Mouse (Mus musculus) adrenal gland (tissue): Measurements from ENCODE around the gene Shld2.

Source experiments
- intact Hi-C: fragments of 180-260 bp; cut with DNase I; formaldehyde crosslinking; loops from one replicate; pipeline ENCODE4 v1.15.1; 2025

The Shld2 gene

DNA sequence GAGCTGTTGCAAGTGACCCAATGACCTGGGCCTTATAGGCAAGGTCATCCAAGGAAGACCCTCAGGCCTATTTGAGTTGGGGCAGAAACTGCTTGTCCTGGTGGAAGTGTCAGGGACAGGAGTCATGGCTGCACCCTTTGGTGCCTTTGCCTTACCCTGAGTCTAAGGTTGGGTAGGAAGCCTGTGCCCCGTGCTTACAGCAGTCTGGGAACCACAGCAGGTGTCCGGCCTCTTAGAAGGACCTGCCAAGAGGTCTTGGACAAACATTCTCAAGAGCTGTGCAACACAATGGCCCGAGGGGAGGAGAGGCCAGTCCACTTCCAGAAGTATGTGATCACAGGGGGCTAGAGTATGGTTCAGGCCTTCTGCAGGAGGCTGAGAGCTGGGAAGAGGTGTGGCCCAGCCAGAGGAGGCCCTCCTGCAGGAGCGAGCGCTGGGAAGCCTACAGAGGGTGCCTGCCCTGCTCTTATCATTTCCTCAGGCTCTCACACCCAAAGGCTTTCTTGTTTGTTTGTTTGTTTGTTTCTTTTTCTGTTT lies 86.9 kb downstream of the Shld2 start:
- intact Hi-C loops = no loop called here

DNA sequence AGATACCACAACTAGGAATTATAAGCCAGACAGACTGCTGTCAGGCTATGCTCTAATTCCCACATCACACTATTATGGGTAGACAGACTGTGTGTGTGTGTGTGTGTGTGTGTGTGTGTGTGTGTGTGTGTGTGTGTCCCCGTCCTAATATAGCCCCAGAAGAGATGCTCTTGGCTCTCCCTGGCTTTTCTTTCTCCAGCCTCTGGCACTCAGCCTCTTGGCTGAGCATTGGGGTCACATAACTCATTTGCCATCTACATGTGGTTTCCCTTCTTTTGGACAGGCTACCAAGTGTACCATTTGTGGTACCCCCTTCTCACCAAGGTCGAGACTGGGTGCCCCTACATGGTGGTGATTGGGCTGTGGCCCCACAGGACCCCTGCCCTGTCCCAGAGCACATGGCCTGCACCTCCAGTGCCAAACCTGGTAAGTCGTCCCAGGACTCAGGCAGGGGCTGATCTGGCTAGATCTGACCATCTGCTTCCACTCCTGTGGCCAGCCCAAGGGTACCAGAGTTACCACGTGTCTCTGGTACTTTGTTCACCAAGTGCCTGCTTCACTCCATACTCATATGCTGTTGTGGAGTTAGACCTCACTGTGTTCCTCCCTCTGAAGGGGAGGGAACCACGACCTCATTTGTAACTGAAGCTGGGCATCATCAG lies 88.7 kb downstream of the Shld2 start:
- intact Hi-C loops = no loop called here

DNA sequence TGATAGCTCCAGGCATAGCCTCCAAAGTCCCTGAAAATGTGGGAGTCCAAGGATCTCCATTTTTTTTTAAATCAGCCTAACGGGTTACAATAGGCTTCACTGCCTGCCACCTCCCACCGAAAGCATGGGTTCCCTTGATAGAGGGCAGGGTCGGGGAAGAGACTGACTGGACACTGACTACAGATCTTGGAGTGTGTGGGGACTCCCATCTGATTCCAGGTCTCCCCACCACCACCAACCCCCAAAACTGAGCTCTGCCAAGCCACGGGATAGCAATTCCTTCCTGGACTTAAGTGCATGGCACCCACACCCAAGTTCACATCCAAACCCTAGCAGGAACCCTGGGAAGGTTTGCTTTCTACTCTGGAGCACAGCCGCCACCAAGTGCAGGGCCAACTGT lies 89.9 kb downstream of the Shld2 start:
- intact Hi-C loops = no loop called here

DNA sequence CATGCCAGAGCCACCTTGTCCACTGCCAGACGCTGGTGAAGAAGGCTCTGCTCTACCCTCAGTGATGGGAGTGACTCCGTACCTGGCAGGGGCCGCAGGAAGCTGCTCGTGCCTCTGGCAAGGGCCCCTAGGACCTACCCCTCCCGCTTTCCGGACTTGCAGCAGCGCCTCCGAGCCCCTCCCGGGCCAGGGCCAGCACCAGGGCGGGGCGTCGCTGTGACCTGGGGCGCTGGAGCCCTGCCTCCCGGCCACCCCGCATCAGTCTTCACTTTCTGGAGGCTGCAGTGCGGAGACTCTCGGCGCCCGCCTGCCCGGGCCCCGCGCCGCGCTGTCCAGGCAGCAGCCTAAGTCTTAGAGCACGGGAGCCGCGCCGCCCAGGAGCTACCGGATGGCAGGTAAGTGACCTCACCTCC lies 90.5 kb downstream of the Shld2 start:
- intact Hi-C loops = no loop called here

DNA sequence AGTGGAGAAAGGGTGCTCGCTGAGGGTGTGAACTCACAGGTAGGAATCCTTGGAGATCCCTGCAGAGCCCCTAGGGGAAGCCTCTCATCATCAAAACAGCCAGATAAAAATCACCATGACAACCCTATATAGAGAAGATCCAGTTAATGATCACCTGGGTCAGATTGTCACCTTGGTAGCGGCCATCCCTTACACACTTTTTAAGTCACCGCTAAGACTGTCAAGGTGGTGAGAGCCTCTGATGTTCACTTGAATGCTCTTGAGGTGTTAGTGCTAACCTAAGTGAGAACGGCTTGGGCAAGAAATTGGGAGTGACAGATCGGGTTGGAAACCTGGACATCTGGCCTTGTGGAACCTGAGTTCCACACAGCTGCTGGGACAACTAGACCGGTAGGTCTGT lies 91.0 kb downstream of the Shld2 start, which contains the start of gene Syt15:
Syt15 (plus strand) TSS at position 301 of the 400 bp plus-strand sequence.
- intact Hi-C loops = no loop called here

DNA sequence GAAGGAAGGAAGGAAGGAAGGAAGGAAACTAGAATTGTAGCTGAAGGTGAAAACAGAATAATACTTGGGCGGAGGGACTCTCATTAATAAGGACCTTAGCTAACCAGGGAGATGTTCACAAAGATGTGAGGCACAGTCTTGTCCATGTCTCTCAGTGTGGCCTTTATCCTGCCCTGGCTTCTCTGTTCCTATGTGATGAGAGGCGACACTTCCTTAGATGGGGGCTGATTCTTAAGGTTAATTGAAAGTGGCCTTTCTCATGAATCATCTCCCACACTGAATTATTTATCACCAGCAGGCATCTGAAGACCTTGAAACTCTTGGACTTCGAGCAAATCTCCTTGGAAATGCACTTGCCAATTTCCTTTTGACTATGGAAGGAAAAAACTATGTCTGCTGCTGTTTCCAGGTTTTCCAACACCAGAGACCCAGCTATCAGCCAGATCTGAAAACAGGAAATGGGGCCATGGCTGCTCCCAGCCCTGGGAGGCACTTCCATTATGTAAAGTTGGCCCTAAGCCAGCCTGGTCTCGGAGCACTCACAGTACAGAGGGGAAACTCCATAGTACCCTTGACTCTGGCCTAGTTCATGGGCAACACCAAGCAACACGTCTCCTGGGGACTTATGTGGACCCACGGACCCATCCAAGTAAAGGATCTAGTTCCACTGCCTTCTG lies 94.7 kb downstream of the Shld2 start:
- intact Hi-C loops = no loop called here

DNA sequence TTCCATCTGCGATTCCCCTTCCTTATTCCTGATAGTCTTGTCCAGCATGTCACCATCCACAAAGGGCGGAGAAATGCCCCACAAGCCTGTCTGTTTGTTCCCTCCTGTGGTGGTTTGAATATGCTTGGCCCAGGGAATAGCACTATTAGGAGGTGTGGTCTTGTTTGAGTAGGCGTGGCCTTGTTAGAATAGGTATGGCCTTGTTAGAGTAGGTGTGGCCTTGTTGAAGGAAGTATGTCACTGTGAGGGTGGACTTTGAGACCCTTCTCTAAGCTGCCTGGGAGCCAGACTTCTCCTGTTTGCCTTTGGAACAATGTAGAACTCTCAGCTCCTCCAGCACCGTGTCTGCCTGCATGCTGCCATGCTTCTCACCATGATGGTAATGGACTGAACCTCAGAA lies 100.4 kb downstream of the Shld2 start:
- intact Hi-C loops = no loop called here

DNA sequence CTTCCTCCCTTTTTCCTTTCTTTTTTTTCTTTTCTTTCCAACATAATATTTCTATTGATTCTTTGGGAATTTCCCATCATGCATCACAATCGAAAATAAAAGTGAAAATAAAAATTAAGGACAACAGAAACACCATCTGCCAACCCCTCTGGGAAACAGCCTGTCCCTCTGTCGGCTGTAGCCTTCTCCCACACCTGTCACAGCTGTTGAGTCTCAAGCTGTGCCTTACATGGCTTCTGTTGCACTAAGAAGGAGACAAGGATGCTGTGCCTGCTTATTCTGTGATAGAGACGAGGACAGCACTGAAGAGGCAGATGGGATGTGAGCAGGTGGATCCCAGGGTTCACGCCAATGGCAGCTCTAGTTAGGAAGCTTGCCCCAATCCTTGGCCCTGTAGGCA lies 101.2 kb downstream of the Shld2 start:
- intact Hi-C loops = no loop called here

DNA sequence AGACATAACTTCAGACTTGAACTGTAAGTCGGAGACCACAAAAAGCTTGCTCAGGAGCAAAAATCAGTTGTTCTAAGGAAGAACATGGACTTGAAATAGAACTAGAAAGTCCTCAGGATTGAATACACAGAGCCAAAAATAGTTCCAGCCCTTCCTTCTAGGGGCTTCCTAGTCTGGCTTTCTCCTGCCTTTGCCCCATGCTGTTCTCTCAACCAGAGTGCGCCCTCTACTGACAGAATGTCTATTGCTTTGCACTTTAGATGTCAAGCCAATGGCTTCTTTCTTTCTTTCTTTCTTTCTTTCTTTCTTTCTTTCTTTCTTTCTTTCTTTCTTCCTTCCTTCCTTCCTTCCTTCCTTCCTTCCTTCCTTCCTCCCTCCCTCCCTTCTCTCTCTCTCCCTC lies 101.6 kb downstream of the Shld2 start:
- intact Hi-C loops = no loop called here

DNA sequence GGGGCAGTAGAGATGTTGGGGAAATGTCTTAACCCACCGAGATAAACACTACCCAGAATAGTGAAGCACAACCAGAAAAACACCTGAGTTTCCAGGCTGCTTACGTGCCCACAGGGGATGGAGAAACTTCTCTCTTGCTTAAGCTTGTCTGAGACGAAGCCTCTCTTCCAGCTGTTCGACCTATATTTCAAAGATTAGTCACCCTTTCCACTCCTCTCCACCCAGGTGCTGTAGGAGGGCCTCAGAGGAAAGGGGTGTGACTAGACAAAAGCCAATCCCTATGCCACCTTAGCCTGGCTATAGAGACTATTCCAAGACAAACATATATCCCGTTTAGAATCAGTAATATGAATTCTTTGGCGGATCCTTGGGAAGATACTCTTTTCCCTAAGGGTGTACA lies 102.3 kb downstream of the Shld2 start:
- intact Hi-C loops = no loop called here

DNA sequence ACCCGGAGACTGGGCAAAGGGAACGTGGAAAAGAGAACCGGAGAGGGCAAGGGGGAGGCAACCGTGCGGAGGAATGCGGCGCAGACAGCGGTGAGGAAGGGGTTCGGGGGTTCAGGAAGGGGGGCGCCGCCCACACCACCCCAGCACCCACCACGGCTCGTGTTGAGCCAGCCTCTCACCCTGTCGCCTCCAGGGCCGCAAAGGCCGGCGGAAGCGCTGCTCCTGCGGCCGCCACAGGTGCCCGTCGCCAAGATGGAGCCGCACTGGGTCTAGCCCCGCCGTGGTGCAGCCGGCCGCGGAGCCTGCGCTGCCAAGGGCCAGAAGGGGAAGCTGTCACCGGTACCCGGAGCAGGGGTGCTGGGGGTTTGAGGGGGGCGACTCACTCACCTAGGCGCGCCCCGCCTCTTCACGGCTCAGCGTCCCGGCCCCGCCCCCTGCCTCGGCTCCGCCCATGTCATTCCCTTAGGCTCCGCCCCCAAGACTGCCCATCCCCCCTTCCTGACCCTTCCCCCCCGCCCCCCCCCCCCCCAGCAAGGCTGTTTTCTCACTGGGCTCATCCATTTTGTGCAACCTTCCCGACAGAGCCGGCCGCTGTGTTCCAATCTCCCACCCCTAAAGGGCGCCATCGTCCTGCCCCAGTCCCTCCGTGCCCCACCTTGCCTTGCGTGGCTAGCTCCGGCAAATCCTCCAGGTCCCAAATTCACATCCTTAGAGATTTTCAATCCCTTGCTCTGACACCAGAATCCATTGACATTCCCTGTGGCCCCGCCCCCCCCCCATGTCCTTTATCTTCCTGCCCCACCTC lies 108.9 kb downstream of the Shld2 start, which contains the start of gene Gprin2:
Gprin2 (minus strand) TSS at position 423 of the 805 bp plus-strand sequence.
- intact Hi-C loops = no loop called here

DNA sequence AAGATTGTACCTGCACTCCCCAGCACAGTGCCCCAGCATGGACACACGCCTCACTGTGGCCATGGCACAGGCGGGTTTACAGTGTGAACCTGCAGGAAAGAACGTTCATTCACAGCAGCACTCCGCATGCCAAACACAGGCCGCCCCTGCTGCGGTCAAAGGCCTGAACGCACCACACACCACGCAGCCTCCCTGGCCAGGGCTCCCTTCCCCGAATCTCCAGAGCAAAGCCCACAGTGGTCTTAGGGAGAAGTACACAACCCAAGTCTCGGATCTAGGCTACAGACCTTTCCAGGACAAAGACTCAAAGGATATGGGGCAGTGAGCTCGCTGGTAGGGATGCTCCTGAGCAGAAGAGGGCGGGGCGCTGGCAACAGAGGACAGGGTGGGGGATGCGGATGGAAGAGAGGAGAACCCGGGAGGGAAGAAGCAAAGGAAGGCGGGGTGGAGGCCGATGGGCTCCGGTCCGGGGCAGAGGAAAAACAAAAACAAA lies 109.5 kb downstream of the Shld2 start:
- intact Hi-C loops = no loop called here

DNA sequence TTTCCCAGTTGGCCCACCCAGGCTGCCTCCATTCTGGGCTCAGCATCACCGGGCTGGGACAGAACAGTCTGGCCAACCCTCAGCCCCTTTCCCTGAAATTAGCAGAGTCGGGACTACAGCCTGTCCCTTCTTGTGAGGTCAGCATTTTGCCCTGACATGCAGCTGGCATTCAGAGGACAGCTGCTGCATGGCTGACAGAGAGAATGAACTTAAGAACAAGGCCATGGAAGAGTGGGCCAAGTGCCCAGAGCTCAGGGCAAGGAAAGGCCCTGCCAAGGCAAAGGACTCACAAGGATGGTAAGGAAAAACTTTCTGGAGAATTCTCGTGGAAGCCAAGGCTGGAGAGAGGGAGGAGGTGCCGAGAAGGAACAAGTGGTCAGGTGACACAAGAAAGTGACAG lies 113.6 kb downstream of the Shld2 start:
- intact Hi-C loops = loop anchor here (5.0 kb wide), 1 partner anchor 36 kb away; no protein-coding TSS in a partner anchor

DNA sequence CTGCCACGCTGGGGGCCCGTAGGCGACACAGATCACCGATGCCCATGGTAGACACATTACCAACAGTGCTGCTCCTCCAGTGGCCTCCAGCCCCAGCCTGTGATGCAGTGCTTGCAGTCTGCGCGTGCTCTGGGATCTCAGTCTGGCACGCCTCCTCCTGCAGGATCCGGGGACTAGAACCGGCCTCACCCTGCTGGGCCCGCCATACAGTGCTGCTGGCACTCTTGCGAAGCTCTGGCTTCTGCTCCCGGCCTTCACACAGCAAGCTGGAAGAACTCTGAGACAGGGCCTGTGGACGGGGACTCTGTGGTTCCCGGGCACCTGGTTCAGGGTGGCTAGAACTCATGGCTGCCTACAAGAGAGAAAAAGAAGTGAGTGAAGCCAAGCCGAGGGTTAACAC lies 114.8 kb downstream of the Shld2 start:
- intact Hi-C loops = loop anchor here (5.0 kb wide), 1 partner anchor 37 kb away; no protein-coding TSS in a partner anchor

DNA sequence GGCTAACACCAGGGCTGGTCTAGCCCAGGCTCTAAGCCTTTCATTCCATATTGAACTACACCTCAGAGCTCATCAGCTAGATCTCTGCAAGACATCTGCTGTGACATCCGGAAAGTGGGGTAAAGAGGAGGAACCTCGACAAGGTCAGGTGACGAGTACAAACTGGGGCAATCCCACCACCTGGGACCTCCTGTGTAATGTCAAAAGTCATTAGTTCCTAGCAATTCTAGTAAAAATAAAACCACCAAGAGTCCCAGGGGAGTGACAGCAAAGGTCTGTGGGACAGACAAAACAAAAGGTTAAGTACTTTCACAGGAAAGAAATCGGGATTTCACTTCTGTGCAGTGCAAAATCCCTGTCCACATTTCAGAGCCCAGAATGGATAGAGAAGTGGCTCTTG lies 116.4 kb downstream of the Shld2 start:
- intact Hi-C loops = no loop called here

DNA sequence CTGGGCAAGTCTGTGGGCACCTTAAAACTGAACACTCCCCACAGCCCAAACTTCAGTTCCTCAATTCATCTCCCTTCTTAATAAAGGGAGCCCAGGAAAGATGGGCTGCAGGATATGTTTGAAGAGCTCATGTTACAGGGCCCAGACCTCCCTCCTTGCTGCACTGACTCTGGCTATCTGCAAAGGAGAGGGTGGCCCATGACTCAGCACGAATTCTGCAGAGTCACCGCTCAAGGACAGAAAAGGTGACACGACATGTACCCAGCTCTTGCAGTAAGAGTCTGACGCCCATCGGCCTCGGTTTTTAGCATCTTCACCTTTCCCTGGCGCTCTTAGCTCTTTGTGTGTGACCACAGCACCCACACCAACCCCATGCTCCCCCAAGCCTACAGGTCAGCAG lies 119.9 kb downstream of the Shld2 start:
- intact Hi-C loops = no loop called here

DNA sequence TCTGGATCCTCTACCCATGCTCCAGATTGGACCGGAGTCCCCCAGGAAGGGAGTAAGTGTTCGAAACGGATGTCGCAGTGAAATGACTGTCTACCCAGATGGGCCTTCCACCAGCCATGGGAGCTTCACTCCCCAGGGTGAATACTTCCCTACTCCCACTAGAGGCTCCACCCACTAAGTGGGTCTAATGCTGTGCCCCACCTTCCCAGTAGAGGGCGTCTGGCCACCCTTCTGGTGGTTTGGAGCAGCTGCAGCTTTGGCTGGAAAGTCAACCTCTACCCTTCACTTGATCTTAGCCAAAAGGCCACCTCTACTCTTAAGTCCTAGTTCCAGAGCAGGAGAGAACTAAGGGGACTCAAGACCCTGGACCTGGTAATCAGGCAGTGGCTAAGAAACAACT lies 121.7 kb downstream of the Shld2 start:
- intact Hi-C loops = loop anchor here (2.0 kb wide), 1 partner anchor 174 kb away; no protein-coding TSS in a partner anchor
